Mouse (Mus musculus): Measurements from ENCODE around the gene Olfr854. TPM values are rescaled to one million over a fixed set of nuclear protein-coding genes. Genes with fewer than 3 reads are reported as not detected.

The Olfr854 gene
- not detected in 2 replicates for polyA plus RNA-seq (2012; rRNA removed)

GRCm38 (mm10) chr9:19567282-19567681 is at the start of gene Olfr854:
Gene Olfr854, minus strand, starts transcription at chr9:19567382.
- TF ChIP-seq POLR2A (IDR thresholded peaks at IDR 0.05; ENCODE audit: extremely low read depth, insufficient read depth, low read length) (no peak), CTCF (IDR thresholded peaks at IDR 0.05; ENCODE audit: extremely low read depth, insufficient read depth, low read length) (no peak)
- Histone ChIP-seq H3K27ac (ENCODE audit: insufficient read depth, low read length) (no peak within 1 kb of the TSS), H3K4me1 (ENCODE audit: control insufficient read depth, insufficient read depth, low read length) (no peaks in the 10 kb centered on the region), H3K4me3 (ENCODE audit: insufficient read depth, low read length) (no peak within 1 kb of the TSS)

- H3K4me1 ChIP-seq (ENCODE audit: control insufficient read depth, insufficient read depth, low read length), result no peaks in the 10 kb centered on the region
- no peak for TF ChIP-seq POLR2A (IDR thresholded peaks at IDR 0.05; ENCODE audit: extremely low read depth, insufficient read depth, low read length)
- no peak for TF ChIP-seq CTCF (IDR thresholded peaks at IDR 0.05; ENCODE audit: extremely low read depth, insufficient read depth, low read length)
- no peak within 1 kb of the TSS for H3K27ac ChIP-seq (ENCODE audit: insufficient read depth, low read length)
- no peak within 1 kb of the TSS for H3K4me3 ChIP-seq (ENCODE audit: insufficient read depth, low read length)
Measured at GRCm38 (mm10) chr9:19582317-19582716, 15.1 kb upstream of the Olfr854 start, which contains the start of gene Olfr855. Gene Olfr855, plus strand, starts transcription at chr9:19582617.

GRCm38 (mm10) chr9:19540976-19541375 is 26.2 kb downstream of the Olfr854 start, which contains the start of gene Olfr853:
Gene Olfr853, minus strand, starts transcription at chr9:19541076.
- no peak for TF ChIP-seq POLR2A (IDR thresholded peaks at IDR 0.05; ENCODE audit: extremely low read depth, insufficient read depth, low read length)
- no peak for TF ChIP-seq CTCF (IDR thresholded peaks at IDR 0.05; ENCODE audit: extremely low read depth, insufficient read depth, low read length)
- no peaks in the 10 kb centered on the region for H3K4me1 ChIP-seq (ENCODE audit: control insufficient read depth, insufficient read depth, low read length)
- no peak within 1 kb of the TSS for H3K27ac ChIP-seq (ENCODE audit: insufficient read depth, low read length)
- no peak within 1 kb of the TSS for H3K4me3 ChIP-seq (ENCODE audit: insufficient read depth, low read length)

Other genes with a start within 250 kb of the Olfr854 start
- gene Olfr845, start 230.9 kb downstream of the Olfr854 start, polyA plus RNA-seq (2012; rRNA removed), result not detected in 2 replicates
- gene Olfr846, start 203.4 kb downstream of the Olfr854 start, polyA plus RNA-seq (2012; rRNA removed), result not detected in 2 replicates
- not detected in 2 replicates for gene Olfr847, start 188.7 kb downstream of the Olfr854 start, polyA plus RNA-seq (2012; rRNA removed)
- gene Olfr849, start 127.1 kb downstream of the Olfr854 start, polyA plus RNA-seq (2012; rRNA removed), result not detected in 2 replicates
- not detected in 2 replicates for gene Olfr850, start 89.1 kb downstream of the Olfr854 start, polyA plus RNA-seq (2012; rRNA removed)
- gene Olfr851, start 74.1 kb downstream of the Olfr854 start, polyA plus RNA-seq (2012; rRNA removed), result not detected in 2 replicates
- not detected in 2 replicates for gene Olfr853, start 26.3 kb downstream of the Olfr854 start, polyA plus RNA-seq (2012; rRNA removed)
- gene Olfr855, start 15.2 kb upstream of the Olfr854 start, polyA plus RNA-seq (2012; rRNA removed), result not detected in 2 replicates
- gene Zfp317, start 54.7 kb upstream of the Olfr854 start, polyA plus RNA-seq (2012; rRNA removed), result 22.7 and 23.9 TPM in 2 replicates
- 0.15 TPM in 1 of 2 replicates, not detected in the other for gene Olfr857, start 142.1 kb upstream of the Olfr854 start, polyA plus RNA-seq (2012; rRNA removed)
- not detected in 2 replicates for gene Olfr58, start 212.9 kb upstream of the Olfr854 start, polyA plus RNA-seq (2012; rRNA removed)
- gene Olfr859, start 237.5 kb upstream of the Olfr854 start, polyA plus RNA-seq (2012; rRNA removed), result 0.02 TPM in 2 replicates